Mouse (Mus musculus) ovary, postnatal 10 days (tissue): ENCODE measurements at regions not wholly inside any gene's neighbourhood (a gene's known extent, or its start where the extent isn't known, plus 50 kb on each side); places are given as distances from the start of the nearest gene placed in this dataset.

Experiments used
- DNase-seq: peaks from one replicate; pipeline ENCODE4 v3.0.0; 2022; ENCODE audit warnings: low spot score

DNA sequence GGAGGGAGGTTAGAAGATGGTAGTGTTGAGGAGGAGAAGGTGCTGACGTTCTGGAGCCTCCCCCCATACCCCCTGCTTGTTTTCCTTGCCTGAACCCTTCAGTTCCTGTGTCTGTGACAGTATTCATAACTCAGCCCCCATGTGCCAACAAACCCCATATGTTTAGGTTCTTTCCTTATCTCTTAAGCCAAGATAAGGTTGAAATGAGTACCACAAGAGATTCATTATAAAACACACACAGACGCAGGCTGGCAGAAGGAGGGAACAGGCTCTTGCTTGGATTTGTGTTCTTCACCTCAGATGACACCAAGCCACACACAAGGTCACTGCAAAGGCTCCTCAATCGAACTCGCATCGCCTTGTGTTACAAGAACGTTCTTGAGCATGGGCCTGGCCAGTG is 162.9 kb upstream of the Arid2 start:
- no peak for DNase-seq

- DNase-seq = no peak
Observed at GRCm38 (mm10) chr15:96129699-96130098, 157.6 kb upstream of the Arid2 start.

DNA sequence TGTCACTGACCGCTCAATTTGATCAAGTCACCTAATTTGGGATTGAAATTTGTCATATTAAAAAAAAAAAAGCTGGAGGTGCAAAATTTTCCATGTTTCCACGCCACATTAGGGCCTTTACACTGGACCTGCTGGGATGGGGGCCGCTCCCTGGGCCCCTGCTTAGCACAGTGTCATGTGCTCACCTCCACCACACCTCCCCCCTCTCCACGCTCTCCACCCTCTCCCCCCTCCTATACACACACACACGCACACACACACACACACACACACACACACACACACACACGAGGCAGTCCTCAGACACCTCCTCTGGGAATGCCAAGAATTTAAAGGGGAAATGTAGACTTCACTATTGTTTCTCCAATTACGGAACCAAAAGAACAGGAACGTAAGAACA is 156.8 kb upstream of the Arid2 start:
- no peak for DNase-seq

DNA sequence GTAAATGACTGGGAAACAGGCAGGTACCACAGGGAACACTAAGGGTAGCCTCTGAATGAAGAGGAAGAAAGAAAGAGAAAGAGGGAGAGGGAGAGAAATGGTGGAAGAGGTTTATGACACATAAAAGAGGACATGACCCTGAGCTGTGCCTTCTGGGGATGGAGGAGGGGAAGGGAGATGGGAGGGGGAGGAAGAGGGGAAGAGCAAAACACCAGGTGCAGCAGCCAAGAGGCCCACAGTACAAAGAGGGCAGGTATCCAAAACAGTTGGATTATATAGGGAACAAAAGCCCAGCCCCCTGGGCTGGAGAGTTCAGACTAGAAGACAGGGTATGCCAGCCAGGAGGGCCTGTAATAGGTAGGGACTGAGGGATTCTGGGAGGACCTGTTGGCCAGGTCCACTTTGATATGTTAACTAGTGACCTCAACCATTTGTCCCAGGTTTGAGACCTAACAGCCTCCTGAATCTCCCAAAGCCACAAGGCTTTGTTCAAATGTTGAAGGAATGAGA is 155.7 kb upstream of the Arid2 start:
- DNase-seq = no peak

DNA sequence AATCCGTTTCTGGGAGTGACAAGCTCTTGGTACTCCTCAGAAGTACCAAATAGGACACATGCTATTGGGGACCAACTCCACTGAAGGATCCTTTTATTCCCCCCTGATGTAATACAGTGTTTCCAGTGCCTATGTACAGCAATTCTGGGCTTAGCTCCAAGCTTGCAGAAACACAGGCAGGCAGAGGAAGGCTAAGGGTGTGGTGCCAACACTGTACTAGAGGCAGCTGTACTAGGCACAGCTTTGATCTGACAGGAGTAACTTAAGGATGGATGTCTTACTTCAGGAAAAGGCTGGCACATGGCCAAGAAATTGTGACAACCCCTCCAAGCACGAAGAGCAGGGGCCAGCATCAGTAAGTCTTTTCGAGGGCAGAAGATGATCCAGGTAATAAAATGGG is 154.7 kb upstream of the Arid2 start:
- DNase-seq = no peak

- no peak for DNase-seq
Observed at GRCm38 (mm10) chr15:96135250-96135731, 152.0 kb upstream of the Arid2 start.

DNA sequence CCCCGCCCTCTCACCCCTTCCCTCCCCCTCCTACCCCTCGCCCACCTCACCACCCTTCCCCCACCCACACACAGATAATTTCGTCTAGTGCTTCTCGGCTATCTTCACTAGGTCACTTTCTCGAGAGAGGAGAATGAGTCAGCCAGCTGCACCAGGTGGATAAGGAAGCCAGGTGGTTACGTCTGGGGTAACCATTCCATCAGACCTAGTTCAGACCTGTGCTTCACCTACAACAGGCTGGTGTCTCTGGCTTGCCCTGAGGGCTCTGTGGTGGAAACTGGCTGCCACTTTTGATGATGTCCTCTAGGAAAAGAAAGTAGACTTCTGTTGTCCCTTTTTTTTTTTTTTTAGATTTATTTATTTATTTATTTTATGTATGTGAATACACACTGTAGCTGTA is 151.5 kb upstream of the Arid2 start:
- no peak for DNase-seq

DNA sequence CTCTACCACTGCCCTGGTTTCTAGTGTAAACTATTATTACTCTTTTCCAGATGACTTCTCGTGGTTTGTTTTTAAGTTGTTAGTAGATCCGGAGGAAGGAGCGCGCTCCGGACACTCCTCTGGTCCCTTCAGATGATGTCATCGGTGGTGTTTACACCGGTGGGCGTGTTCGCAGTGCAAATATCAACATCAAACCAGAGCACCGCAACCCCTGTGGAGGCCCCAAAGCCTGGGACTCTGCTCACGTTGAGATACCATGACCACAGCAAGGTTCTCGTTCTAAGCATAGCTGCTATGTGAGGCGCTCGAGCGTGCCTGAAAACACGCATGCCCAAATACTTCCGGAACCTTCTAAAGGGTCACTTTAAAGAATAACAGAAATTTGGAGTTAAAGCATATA is 149.8 kb upstream of the Arid2 start:
- DNase-seq = no peak

- no peak for DNase-seq
Observed at GRCm38 (mm10) chr15:96137945-96138344, 149.4 kb upstream of the Arid2 start.

DNA sequence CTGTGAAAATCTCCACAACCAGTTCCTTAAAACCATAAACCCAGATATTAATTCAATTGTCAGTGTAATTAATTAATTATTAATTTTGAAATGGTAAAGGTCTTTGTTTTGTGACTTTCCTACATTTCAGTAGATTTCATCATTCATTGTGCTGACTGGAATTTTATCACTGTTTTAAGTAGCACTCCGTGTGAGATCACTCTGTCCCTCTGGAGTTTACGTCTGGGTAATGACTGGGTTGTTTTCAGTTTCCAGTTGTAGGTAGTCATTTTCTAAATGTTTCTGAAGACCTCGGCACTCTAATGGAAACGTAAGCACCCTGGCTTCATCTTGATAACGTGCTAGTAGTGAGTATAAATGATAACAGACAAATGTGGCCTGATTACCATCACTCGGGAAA is 133.8 kb upstream of the Arid2 start:
- no peak for DNase-seq

- DNase-seq = no peak
Observed at GRCm38 (mm10) chr15:96158321-96158720, 129.0 kb upstream of the Arid2 start.

GRCm38 (mm10) chr15:96164771-96165431 is 122.4 kb upstream of the Arid2 start:
- no peak for DNase-seq

DNA sequence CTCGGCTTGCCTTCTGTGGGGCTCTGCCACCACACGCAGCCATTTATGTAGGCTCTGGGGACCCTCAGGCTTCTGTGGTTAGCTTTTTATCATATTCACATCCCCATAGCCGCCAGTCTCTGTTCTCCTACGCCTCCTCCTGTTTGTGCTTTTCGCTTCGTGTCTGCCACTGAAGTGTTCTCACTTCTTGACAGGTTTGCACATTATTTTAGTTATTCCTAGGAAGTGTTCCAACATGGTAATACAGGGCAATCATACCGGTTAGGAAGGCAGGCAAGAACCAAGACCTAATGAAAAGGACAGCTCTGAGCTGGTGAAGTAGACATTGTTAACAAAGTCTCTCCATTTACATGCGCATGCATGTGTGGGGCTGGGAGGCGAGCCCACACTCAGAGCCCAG is 120.1 kb upstream of the Arid2 start:
- no peak for DNase-seq

GRCm38 (mm10) chr15:96169726-96170467 is 117.4 kb upstream of the Arid2 start:
- no peak for DNase-seq

DNA sequence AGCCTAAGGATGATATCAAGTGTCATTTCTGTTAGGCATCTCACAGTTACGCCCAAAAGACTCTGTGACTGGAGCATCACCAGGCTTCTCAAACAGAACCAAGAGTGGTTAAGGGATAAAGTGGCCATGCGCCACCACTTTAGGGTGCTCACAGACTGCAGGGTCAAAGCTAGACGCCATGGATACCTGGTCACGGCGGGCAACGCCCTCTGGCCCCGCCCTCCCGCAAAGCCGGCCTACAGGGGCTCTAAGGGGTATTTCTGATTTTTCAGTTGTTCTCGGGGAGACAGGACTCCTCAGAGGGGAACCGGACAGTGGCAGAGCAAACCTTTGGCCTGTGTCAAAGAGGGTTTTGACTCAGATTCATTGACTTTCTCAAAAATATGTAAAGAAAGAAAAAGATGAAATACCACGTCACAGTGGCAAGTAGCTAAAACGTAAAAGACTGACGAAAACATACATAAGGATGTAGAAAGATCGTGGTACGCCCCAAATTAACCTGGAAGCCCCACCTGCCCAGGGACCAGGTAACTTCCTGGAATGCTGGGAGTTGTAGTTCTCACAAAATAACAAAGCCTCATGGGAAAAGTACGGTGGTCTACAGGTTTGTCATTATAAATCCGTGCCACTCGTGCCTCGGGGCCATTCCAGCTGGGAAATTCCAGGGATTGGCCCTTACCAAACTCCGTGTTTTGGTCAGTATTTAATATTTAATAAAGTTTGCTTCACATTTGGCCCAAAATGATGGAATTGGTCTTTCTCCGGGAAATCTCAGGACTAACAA is 116.1 kb upstream of the Arid2 start:
- peak; percentile 1 for DNase-seq

DNA sequence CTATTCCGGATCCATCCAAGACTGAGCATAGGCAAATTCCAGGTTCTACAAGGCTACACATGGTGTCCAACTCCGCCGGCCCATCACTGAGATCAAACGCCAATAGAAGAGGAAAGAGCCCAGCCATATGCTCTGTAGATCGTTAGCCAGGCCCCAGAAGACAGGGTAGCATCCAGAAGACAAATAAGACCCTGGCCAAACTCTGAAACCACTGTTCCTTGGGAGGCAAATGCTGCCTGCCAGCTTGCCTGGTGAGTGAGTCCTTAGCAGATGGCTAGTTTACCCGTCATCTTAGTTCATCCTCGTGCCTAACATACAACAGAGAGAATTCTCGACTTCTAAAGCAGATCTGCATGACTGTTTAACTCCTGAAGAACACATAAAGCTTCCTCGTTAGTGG is 109.4 kb upstream of the Arid2 start:
- DNase-seq = no peak

GRCm38 (mm10) chr15:96178374-96179109 is 108.8 kb upstream of the Arid2 start:
- no peak for DNase-seq

DNA sequence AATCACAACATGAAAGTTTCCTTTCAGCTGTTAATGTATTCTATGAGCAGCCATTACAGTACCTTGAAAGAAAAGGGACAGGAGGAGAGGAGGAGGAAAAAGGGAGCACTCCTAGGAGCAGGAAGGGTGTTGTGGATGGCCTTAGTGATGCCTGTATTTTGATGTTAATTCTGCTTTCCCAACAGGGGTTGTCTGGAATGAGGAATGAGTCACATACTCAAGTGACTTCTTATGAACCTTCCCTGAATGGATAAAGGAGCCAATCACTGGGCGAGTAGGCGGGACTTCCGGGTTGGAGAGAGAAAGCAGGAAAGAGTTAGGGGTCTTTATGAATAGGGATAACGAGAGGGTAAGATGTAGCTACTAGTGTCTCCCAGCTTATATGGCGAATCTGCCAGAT is 107.8 kb upstream of the Arid2 start:
- DNase-seq = no peak

DNA sequence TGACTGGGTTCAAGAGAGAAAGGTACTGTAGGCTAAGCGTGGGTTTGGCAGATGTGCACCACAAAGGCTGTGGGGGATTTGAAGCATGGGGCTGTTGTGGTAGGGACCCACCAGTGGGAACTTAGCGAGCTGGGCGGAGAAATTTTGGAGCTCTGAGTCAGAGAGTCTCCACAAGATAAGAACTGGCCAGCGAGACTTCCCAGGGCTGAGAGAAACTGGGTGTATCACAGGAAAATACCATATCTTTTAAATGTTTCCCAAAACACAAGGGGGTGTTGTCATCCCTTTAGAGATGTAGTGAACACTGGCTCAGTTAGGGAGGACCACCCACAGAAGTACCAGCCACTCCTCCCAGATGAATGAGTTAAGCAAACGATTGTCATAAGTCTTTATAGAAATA is 107.3 kb upstream of the Arid2 start:
- no peak for DNase-seq

- no peak for DNase-seq
Observed at GRCm38 (mm10) chr15:96180977-96181376, 106.3 kb upstream of the Arid2 start.

DNA sequence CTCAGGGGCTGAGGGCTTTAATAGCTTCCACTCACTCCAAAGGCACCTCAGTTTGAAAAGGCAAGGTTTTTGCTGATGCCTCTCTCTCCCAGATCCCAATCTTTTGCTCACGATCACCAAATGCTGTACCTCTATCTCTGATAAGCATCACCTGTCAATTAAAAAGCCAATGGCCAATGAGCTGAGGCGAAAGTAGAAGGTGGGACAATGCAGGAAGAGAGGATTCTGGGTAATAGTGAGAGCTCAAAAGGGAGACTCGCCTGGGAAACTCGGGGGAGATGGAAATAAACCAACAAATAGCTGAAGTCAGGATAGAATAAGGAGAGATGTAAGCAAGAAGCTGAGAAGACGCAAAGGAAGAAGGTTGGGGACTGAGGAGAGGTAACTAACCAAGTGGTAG is 105.0 kb upstream of the Arid2 start:
- no peak for DNase-seq

- no peak for DNase-seq
Observed at GRCm38 (mm10) chr15:96183069-96183468, 104.2 kb upstream of the Arid2 start.
